Mouse (Mus musculus) CH12.LX (cell line): Measurements from ENCODE around the gene Serf1. TPM values are rescaled to one million over a fixed set of nuclear protein-coding genes. Genes with fewer than 3 reads are reported as not detected.

Experiments
- DNase-seq: peaks from one replicate; pipeline ENCODE4 v3.0.0-alpha.2; 2013; ENCODE audit errors: extremely low read depth
- H3K27ac ChIP-seq: 2 replicates; pipeline ENCODE4 v1.5.1; 2012; ENCODE audit warnings: low read depth, mild to moderate bottlenecking, control low read depth, moderate library complexity; ENCODE audit not compliant: insufficient read depth
- H3K27me3 ChIP-seq: replicated peaks from 2 replicates; pipeline ENCODE3; 2012; ENCODE audit warnings: inconsistent platforms
- H3K36me3 ChIP-seq, 2 experiments: replicated peaks in 1 of 2; 2 replicates each; pipeline versions ENCODE3 to v1.6.1; 2012; ENCODE audit warnings: inconsistent platforms in 1 of 2, low read length in 1 of 2, mild to moderate bottlenecking in 1 of 2, mixed read lengths in 1 of 2, moderate library complexity in 1 of 2; ENCODE audit not compliant: control insufficient read depth in 1 of 2, insufficient read depth in 1 of 2
- H3K4me1 ChIP-seq, 2 experiments: 2 replicates each; pipeline ENCODE4 v1.6.1; 2012; ENCODE audit warnings: inconsistent platforms in 1 of 2, moderate library complexity in 1 of 2; ENCODE audit not compliant: insufficient read depth in 2 of 2, control insufficient read depth in 1 of 2
- H3K4me2 ChIP-seq: 2 replicates; pipeline ENCODE4 v1.6.1; 2012; ENCODE audit warnings: low read depth, mild to moderate bottlenecking, control low read depth; ENCODE audit not compliant: poor library complexity, insufficient read depth, severe bottlenecking
- H3K4me3 ChIP-seq, 3 experiments: fragments of 150-350 bp in 1 of 3; sonication (generic) in 1 of 3; replicated peaks in 1 of 3; 2 replicates each; pipeline versions ENCODE3 to v1.5.1; 2011 to 2012; ENCODE audit warnings: low read depth in 2 of 3, low read length in 2 of 3, mild to moderate bottlenecking in 2 of 3, moderate library complexity in 2 of 3, control low read depth in 1 of 3, improper control_type of control experiment in 1 of 3, inconsistent platforms in 1 of 3, mixed read lengths in 1 of 3; ENCODE audit not compliant: poor library complexity in 1 of 3
- H3K79me2 ChIP-seq: replicated peaks from 2 replicates; pipeline ENCODE4 v1.6.1; 2012; ENCODE audit warnings: mild to moderate bottlenecking, moderate library complexity; ENCODE audit not compliant: control insufficient read depth, poor library complexity, insufficient read depth, severe bottlenecking; ENCODE audit errors: extremely low read depth
- H3K9ac ChIP-seq: 2 replicates; pipeline ENCODE4 v1.6.1; 2012; ENCODE audit warnings: low read depth, mild to moderate bottlenecking, control low read depth, moderate library complexity; ENCODE audit not compliant: insufficient read depth
- H3K9me3 ChIP-seq: replicated peaks from 2 replicates; pipeline ENCODE3; 2012; ENCODE audit warnings: low read length, inconsistent platforms, mixed read lengths
- BHLHE40 ChIP-seq: IDR thresholded peaks from 2 replicates; pipeline ENCODE4 v1.6.1; 2011; ENCODE audit warnings: mild to moderate bottlenecking, low read depth, low read length, improper control_type of control experiment
- CHD1 ChIP-seq: IDR thresholded peaks from 2 replicates; pipeline ENCODE4 v1.6.1; 2012; ENCODE audit warnings: low read depth, low read length, improper control_type of control experiment, inconsistent platforms
- CHD2 ChIP-seq: IDR thresholded peaks from 2 replicates; pipeline ENCODE4 v1.6.1; 2011; ENCODE audit warnings: low read length, improper control_type of control experiment
- ELF1 ChIP-seq: IDR thresholded peaks from 2 replicates; pipeline ENCODE4 v1.6.1; 2014; ENCODE audit warnings: low read depth, mild to moderate bottlenecking, inconsistent platforms, low read length, improper control_type of control experiment
- GABPA ChIP-seq: IDR thresholded peaks from 2 replicates; pipeline ENCODE4 v1.6.1; 2012; ENCODE audit warnings: low read depth, low read length, improper control_type of control experiment, inconsistent platforms; ENCODE audit not compliant: insufficient replicate concordance
- HCFC1 ChIP-seq: IDR thresholded peaks from 2 replicates; pipeline ENCODE4 v1.6.1; 2012; ENCODE audit warnings: low read depth, mild to moderate bottlenecking, inconsistent platforms, low read length, improper control_type of control experiment
- KAT2A ChIP-seq: IDR thresholded peaks from 2 replicates; pipeline ENCODE4 v1.6.1; 2012; ENCODE audit warnings: low read length, improper control_type of control experiment, inconsistent platforms; ENCODE audit not compliant: insufficient replicate concordance
- MAFK ChIP-seq: IDR thresholded peaks from 2 replicates; pipeline ENCODE4 v1.6.1; 2011; ENCODE audit warnings: low read length, improper control_type of control experiment; ENCODE audit not compliant: insufficient replicate concordance
- MAX ChIP-seq: IDR thresholded peaks from 2 replicates; pipeline ENCODE4 v1.6.1; 2011; ENCODE audit warnings: low read length, improper control_type of control experiment
- MXI1 ChIP-seq: IDR thresholded peaks from 2 replicates; pipeline ENCODE4 v1.6.1; 2011; ENCODE audit warnings: mild to moderate bottlenecking, low read depth, low read length, improper control_type of control experiment
- NELFE ChIP-seq: IDR thresholded peaks from 2 replicates; pipeline ENCODE4 v1.6.1; 2011; ENCODE audit warnings: low read depth, low read length, improper control_type of control experiment
- POLR2A ChIP-seq: IDR thresholded peaks from 2 replicates; pipeline ENCODE4 v1.6.1; 2011; ENCODE audit warnings: low read depth, mild to moderate bottlenecking, improper control_type of control experiment, low read length
- POLR2AphosphoS2 ChIP-seq: IDR thresholded peaks from 2 replicates; pipeline ENCODE4 v1.6.1; 2011; ENCODE audit warnings: low read depth, low read length, improper control_type of control experiment
- RAD21 ChIP-seq: IDR thresholded peaks from 2 replicates; pipeline ENCODE4 v1.6.1; 2011; ENCODE audit warnings: low read depth, mild to moderate bottlenecking, low read length, improper control_type of control experiment, moderate library complexity
- SMC3 ChIP-seq: IDR thresholded peaks from 2 replicates; pipeline ENCODE4 v1.6.1; 2011; ENCODE audit warnings: low read depth, low read length, improper control_type of control experiment
- TBP ChIP-seq: conservative IDR thresholded peaks from 2 replicates; pipeline ENCODE4 v1.6.1; 2011; ENCODE audit warnings: low read depth, low read length, improper control_type of control experiment
- TCF12 ChIP-seq: IDR thresholded peaks from 2 replicates; pipeline ENCODE4 v1.6.1; 2014; ENCODE audit warnings: low read depth, mild to moderate bottlenecking, inconsistent platforms, low read length, improper control_type of control experiment
- ZC3H11A ChIP-seq: IDR thresholded peaks from 2 replicates; pipeline ENCODE4 v1.6.1; 2012; ENCODE audit warnings: low read depth, mild to moderate bottlenecking, inconsistent platforms, low read length, improper control_type of control experiment
- ZKSCAN1 ChIP-seq: IDR thresholded peaks from 2 replicates; pipeline ENCODE4 v1.6.1; 2012; ENCODE audit warnings: low read depth, inconsistent platforms, low read length, improper control_type of control experiment, borderline replicate concordance
- ZMIZ1 ChIP-seq: IDR thresholded peaks from 2 replicates; pipeline ENCODE4 v1.6.1; 2012; ENCODE audit warnings: low read depth, mild to moderate bottlenecking, inconsistent platforms, low read length, improper control_type of control experiment
- dilution Hi-C: fragments of 300-500 bp; cut with MboI; formaldehyde crosslinking; loops from 2 replicates; pipeline ENCODE4 v1.14.3; 2020; ENCODE audit warnings: low sequenced_read_pairs; ENCODE audit not compliant: extremely low pct_unique_long_range_greater_than_20kb, extremely low pct_ligation_motif_present
- in situ Hi-C: fragments of 300-500 bp; cut with MboI; formaldehyde crosslinking; loops from 3 replicates; pipeline ENCODE4 v1.14.3; 2019; ENCODE audit warnings: low sequenced_read_pairs, low pct_ligation_motif_present, low pct_unique_long_range_greater_than_20kb, mixed read lengths
- polyA plus RNA-seq: library from polyadenylated mRNA; unstranded; fragments of >175 nt; gene quantifications from 2 replicates; pipeline ENCODE4 v1.2.1, GENCODE M21; 2012; ENCODE audit warnings: low read depth; ENCODE audit not compliant: insufficient read length
- total RNA-seq, 2 experiments: library from RNA; depleted of rRNA; stranded (reverse); fragments of 300-350 nt in 1 of 2; fragments of >200 nt in 1 of 2; gene quantifications; 2 replicates each; pipeline ENCODE4 v1.2.3; 2012 to 2014

Serf1 gene
- total and polyA plus RNA-seq, 3 experiments = 10.9 to 16.7 (median 12.5) TPM

GRCm38 (mm10) chr13:100125258-100125643 is 17.4 kb downstream of the Serf1 start:
- H3K79me2 ChIP-seq = peaks cover 17% of the 10 kb centered on the region
- in situ Hi-C loops (no loop called here), dilution Hi-C loops (no loop called here)
- no peaks in the 10 kb centered on the region for H3K27me3 ChIP-seq
- peak overlapping the region; percentile 58 for H3K4me2 ChIP-seq
- H3K36me3 ChIP-seq = peaks cover 26 to 34% of the 10 kb centered on the region in 2 experiments
- no peak overlapping the region for H3K27ac ChIP-seq
- peak overlapping the region; percentile 85 to 100 (median 92) for H3K4me3 ChIP-seq
- H3K9me3 ChIP-seq = no peaks in the 10 kb centered on the region
- DNase-seq = no peak
- H3K4me1 ChIP-seq = peaks cover 0 to 15% of the 10 kb centered on the region in 2 experiments; a peak in 2 of 4 replicates
- TF ChIP-seq RAD21 = no peak
- no peak for TF ChIP-seq TCF12
- no peak for TF ChIP-seq ZMIZ1
- TF ChIP-seq ZKSCAN1 = no peak
- no peak for TF ChIP-seq TBP
- TF ChIP-seq ZC3H11A = no peak
- no peak for TF ChIP-seq GABPA
- no peak for TF ChIP-seq POLR2AphosphoS2
- no peak for TF ChIP-seq MXI1
- peak overlapping the region; percentile 63 for H3K9ac ChIP-seq

DNA sequence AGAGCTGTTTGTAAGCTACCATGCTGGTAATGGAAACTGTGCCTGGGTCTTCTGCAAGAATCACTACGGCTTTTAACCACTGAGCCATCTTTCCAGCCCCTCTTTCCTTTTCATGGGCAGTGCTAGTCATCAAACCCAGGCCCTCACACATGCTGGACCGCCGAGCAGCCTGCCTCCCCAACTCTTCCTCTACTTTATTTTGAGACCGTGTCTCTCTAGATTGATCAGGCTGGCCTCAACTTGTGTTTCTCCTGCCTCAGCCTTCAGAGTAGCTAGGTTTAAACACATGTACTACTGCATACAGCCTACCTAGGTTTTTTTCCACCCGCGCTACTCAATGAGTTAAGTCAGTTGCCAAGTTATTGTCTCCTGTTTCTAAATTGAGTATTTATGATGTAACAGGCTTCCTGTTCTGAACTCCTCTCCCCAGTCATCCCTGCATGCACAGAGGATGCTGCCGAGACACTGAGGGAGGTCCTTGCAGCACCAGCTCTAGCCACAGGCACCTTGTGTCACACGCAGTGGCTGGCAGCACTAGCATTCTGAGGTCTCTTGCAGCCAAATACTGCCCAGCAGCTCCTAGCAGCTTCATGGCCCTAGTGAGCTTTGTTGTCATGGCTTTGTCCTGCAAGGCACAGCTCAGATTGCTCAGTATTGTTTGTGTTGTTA is 34.0 kb downstream of the Serf1 start:
- Histone ChIP-seq H3K4me2 (no peak overlapping the region), H3K4me3 (no peak overlapping the region), H3K27ac (no peak overlapping the region), H3K4me1 (no peaks in the 10 kb centered on the region), H3K9me3 (no peaks in the 10 kb centered on the region), H3K27me3 (no peaks in the 10 kb centered on the region), H3K9ac (no peak overlapping the region), H3K36me3 (peaks cover 31 to 71% of the 10 kb centered on the region in 2 experiments), H3K79me2 (no peaks in the 10 kb centered on the region)
- no peak for DNase-seq
- dilution Hi-C loops (no loop called here), in situ Hi-C loops (no loop called here)
- TF ChIP-seq KAT2A (no peak), MXI1 (no peak), BHLHE40 (no peak), MAFK (no peak), HCFC1 (no peak), CHD2 (no peak), ELF1 (no peak), CHD1 (no peak), POLR2A (no peak), POLR2AphosphoS2 (no peak), ZKSCAN1 (no peak), MAX (no peak), NELFE (no peak), SMC3 (no peak)
